Mouse (Mus musculus) layer of hippocampus, adult 2 months (tissue): Measurements from ENCODE around the gene Syt6. TPM values are rescaled to one million over a fixed set of nuclear protein-coding genes. Genes with fewer than 3 reads are reported as not detected.
"Not testable (repeated sequence)": the region's sequence is repeated elsewhere in the genome, so short reads cannot be mapped to it uniquely, and the experiment has no call there.

Source experiments
- DNase-seq, 2 experiments: peaks; one replicate each; pipeline ENCODE4 v3.0.0; 2022; ENCODE audit warnings: low spot score in 2 of 2
- H3K27ac ChIP-seq: fragments of 200-600 bp; 2 replicates; pipeline ENCODE4 v1.8.1; 2022
- H3K4me3 ChIP-seq: fragments of 200-600 bp; 2 replicates; pipeline ENCODE4 v1.8.1; 2022; ENCODE audit warnings: mild to moderate bottlenecking
- CTCF ChIP-seq: fragments of 200-600 bp; conservative IDR thresholded peaks from 2 replicates; pipeline ENCODE4 v1.8.1; 2022; ENCODE audit warnings: antibody characterized with exemption, mild to moderate bottlenecking, moderate library complexity
- total RNA-seq, 2 experiments: library from RNA; stranded (reverse); gene quantifications; 2 replicates each; pipeline ENCODE4 v1.2.3; 2021

Gene Syt6
- total RNA-seq, 2 experiments from 2014 or later: 6.2 to 6.3 TPM

GRCm38 (mm10) chr3:103634256-103634655, 59.2 kb downstream of the Syt6 start:
- no peak for DNase-seq
- no peak overlapping the region for H3K27ac ChIP-seq
- no peak overlapping the region for H3K4me3 ChIP-seq
- no peak for TF ChIP-seq CTCF

GRCm38 (mm10) chr3:103637641-103638040, 62.6 kb downstream of the Syt6 start:
- DNase-seq: no peak
- no peak for TF ChIP-seq CTCF
- Histone ChIP-seq H3K4me3 (no peak overlapping the region), H3K27ac (no peak overlapping the region)

GRCm38 (mm10) chr3:103640226-103640803, 65.3 kb downstream of the Syt6 start:
- H3K4me3 ChIP-seq: no peak overlapping the region
- H3K27ac ChIP-seq: no peak overlapping the region
- no peak for TF ChIP-seq CTCF
- no peak for DNase-seq

GRCm38 (mm10) chr3:103641301-103641700, 66.3 kb downstream of the Syt6 start:
- DNase-seq: no peak
- Histone ChIP-seq H3K4me3 (no peak overlapping the region), H3K27ac (no peak overlapping the region)
- no peak for TF ChIP-seq CTCF

GRCm38 (mm10) chr3:103645968-103646367, 70.9 kb downstream of the Syt6 start, which contains the start of gene Atg4a-ps:
Gene Atg4a-ps (minus strand): TSS chr3:103646068.
- H3K4me3 ChIP-seq, H3K27ac ChIP-seq, DNase-seq: not testable (repeated sequence)

GRCm38 (mm10) chr3:103647164-103647867, 72.3 kb downstream of the Syt6 start:
- Histone ChIP-seq H3K27ac (no peak overlapping the region), H3K4me3 (no peak overlapping the region)
- DNase-seq: no peak
- TF ChIP-seq CTCF: no peak

GRCm38 (mm10) chr3:103648486-103648885, 73.5 kb downstream of the Syt6 start:
- H3K27ac ChIP-seq: no peak overlapping the region
- no peak overlapping the region for H3K4me3 ChIP-seq
- no peak for TF ChIP-seq CTCF
- DNase-seq: no peak

- Histone ChIP-seq H3K27ac (no peak overlapping the region), H3K4me3 (no peak overlapping the region)
- TF ChIP-seq CTCF: no peak
- DNase-seq: no peak
These were observed 74.7 kb downstream of the Syt6 start for GRCm38 (mm10) chr3:103649716-103650115.

GRCm38 (mm10) chr3:103650406-103650805, 75.4 kb downstream of the Syt6 start:
- no peak overlapping the region for H3K27ac ChIP-seq
- DNase-seq: no peak
- TF ChIP-seq CTCF: no peak
- H3K4me3 ChIP-seq: no peak overlapping the region

GRCm38 (mm10) chr3:103660012-103660411, 85.0 kb downstream of the Syt6 start:
- Histone ChIP-seq H3K27ac (no peak overlapping the region), H3K4me3 (no peak overlapping the region)
- DNase-seq: no peak
- no peak for TF ChIP-seq CTCF

- no peak for TF ChIP-seq CTCF
- peak in 1 of 2 experiments; percentile 8 for DNase-seq
- Histone ChIP-seq H3K27ac (no peak overlapping the region), H3K4me3 (no peak overlapping the region)
These were observed 86.7 kb downstream of the Syt6 start for GRCm38 (mm10) chr3:103661714-103662113.

GRCm38 (mm10) chr3:103663385-103663784, 88.4 kb downstream of the Syt6 start:
- no peak for TF ChIP-seq CTCF
- DNase-seq: no peak
- no peak overlapping the region for H3K27ac ChIP-seq
- H3K4me3 ChIP-seq: no peak overlapping the region

GRCm38 (mm10) chr3:103672113-103672512, 97.1 kb downstream of the Syt6 start:
- no peak for DNase-seq
- Histone ChIP-seq H3K27ac (no peak overlapping the region), H3K4me3 (no peak overlapping the region)
- no peak for TF ChIP-seq CTCF

- no peak for TF ChIP-seq CTCF
- no peak overlapping the region for H3K4me3 ChIP-seq
- no peak overlapping the region for H3K27ac ChIP-seq
- DNase-seq: no peak
These were observed 97.7 kb downstream of the Syt6 start for GRCm38 (mm10) chr3:103672716-103673115.
